Mouse (Mus musculus): ENCODE measurements at regions not wholly inside any gene's neighbourhood (a gene's known extent, or its start where the extent isn't known, plus 50 kb on each side); places are given as distances from the start of the nearest gene placed in this dataset.

DNA sequence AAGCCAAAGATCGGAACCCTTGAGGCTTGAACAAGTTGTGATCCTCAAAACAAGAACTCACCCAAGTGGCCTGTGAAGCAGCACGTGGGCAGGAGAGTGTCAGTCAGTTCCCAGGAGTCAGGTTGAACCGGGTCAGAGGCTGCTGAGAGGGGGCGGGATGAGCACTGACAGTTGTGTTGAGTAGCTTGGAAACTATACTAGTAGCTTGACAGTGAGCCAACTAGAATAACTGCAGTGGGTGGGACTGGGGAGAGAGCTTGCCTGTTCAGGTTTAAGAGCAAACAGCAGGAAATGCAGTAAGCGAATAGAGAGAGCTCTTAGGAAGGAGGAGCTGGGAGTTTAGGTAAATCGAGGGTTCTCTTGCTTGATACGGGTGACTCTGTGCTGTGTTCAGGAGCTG is 61.0 kb upstream of the Syt6 start:
- no peak for DNase-seq (ENCODE audit: low spot score)

DNA sequence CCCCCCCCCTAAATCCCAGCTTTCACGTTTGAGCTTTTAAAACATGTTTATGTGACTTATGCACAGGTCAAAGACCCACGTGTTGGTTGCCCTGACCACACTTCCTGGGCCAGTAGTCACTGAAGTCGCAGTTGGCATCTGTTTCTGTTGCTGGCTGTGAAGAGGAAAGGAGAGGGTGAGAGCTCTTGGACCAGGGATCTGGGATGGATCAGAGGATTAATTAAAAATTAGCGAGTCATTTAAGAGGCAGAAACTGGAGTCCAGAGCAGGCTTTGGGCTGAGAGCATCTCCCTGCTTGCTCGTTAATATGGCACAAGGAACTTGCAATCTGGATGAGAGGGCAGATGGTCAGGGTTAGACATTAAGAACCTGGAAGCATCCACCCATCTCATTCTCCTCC is 59.1 kb upstream of the Syt6 start:
- DNase-seq (ENCODE audit: low spot score), result no peak

- DNase-seq (ENCODE audit: low spot score), result no peak
Observed at GRCm38 (mm10) chr3:103517376-103518304, 57.4 kb upstream of the Syt6 start.

DNA sequence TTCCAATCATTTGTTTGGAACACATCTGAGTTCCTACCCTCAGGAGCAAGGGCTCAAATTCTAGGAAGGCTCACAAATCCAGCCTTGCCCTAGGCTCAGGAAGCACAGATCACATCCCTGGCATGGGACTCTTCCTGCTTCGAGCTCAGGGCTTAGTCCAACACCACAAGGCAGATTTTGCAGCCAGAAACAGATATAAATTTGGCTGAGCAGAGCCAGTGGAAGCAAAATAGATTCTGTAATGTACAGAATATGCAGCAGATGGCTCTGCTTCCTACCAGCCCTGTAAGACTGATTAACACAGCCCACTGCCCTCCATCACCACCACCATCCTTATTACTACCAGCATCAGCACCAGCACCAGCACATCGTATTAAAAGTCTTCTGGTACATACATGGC is 56.4 kb upstream of the Syt6 start:
- DNase-seq (ENCODE audit: low spot score), result no peak

Measured in testis, postnatal 14 days (tissue).